Mouse (Mus musculus) left cerebral cortex, adult 2 months (tissue): Measurements from ENCODE around the gene Rep15. TPM values are rescaled to one million over a fixed set of nuclear protein-coding genes. Genes with fewer than 3 reads are reported as not detected.

Source experiments
- DNase-seq, 2 experiments: peaks; one replicate each; pipeline ENCODE4 v3.0.0; 2021 to 2022; ENCODE audit warnings: low spot score in 2 of 2, mixed read lengths in 1 of 2; ENCODE audit errors: extremely low spot score in 1 of 2
- H3K27ac ChIP-seq: fragments of 200-600 bp; 2 replicates; pipeline ENCODE4 v1.8.1; 2022
- H3K4me3 ChIP-seq: fragments of 200-600 bp; 2 replicates; pipeline ENCODE4 v1.8.1; 2022
- CTCF ChIP-seq: fragments of 200-600 bp; IDR thresholded peaks from 2 replicates; pipeline ENCODE4 v1.8.1; 2022; ENCODE audit warnings: antibody characterized with exemption, mild to moderate bottlenecking, moderate library complexity
- intact Hi-C: fragments of 180-260 bp; cut with DNase I; formaldehyde crosslinking; loops from one replicate; pipeline ENCODE4 v1.15.1; 2025
- total RNA-seq, 2 experiments: library from RNA; stranded (reverse); gene quantifications; 2 replicates each; pipeline ENCODE4 v1.2.3; 2021

The Rep15 gene
- total RNA-seq, 2 experiments from 2014 or later = 2.6 to 3.0 TPM

DNA sequence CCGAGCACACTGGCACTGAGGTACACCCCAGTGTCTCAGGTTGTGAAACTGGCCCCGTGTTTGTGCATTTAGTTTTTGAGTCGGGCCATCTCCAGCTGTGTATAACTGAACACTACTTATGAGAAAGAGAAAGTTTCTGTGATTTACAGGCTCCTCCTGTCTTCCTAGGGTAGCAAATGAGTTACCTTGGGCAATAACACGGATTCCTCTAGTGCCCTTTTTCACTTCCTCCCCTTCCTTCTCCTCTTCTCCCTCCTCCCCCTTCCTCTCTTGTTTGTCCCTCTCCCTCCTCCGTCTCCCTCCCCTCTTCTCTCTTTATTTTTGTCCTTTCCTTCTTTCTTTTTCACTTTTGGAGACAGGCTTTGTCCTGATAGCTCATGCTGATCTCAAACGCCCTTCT is 20.8 kb upstream of the Rep15 start:
- TF ChIP-seq CTCF = no peak
- intact Hi-C loops = loop anchor here (5.0 kb wide), 1 partner anchor 106 kb away; no protein-coding TSS in a partner anchor
- H3K4me3 ChIP-seq = no peak overlapping the region
- DNase-seq = no peak
- no peak overlapping the region for H3K27ac ChIP-seq

DNA sequence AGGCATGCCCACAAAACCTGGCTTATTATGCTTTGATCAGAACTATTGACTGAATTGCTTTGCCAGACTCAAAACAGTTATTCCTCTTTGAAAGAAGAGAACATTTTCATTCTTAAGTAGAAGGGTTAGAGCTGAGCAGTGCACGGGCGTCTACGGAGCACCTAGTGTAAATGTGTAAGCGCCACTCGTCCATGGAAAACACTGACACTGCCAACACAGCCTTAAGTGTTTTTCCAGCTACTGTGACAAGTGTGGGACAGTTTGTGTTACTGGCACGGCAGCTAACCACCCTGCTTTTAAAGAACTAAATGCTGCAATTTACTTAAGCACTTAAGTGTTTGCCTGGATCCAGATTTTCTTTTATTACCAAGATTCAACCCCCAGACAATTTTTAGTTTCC is 20.4 kb upstream of the Rep15 start:
- intact Hi-C loops = loop anchor here (5.0 kb wide), 1 partner anchor 105 kb away; no protein-coding TSS in a partner anchor
- no peak for DNase-seq
- no peak overlapping the region for H3K4me3 ChIP-seq
- no peak for TF ChIP-seq CTCF
- no peak overlapping the region for H3K27ac ChIP-seq

DNA sequence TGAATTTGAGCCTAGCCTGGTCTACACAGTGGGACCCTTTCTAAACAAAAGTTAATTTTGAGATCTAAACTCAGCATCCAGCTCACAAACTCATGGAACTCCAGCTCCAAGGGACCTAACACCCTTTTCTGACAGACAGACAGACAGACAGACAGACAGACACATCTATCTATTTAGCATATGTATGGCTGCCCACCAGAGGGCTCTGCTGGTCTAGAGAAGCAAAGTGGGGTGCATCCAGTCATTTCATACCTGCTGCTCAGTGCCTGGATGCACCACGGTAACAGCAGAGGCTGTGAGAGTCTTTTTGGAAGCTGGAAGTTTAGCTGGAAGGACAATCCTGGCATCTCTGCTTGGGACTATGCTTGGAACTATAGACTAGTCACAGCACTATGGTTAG is 18.8 kb upstream of the Rep15 start:
- intact Hi-C loops = loop anchor here (5.0 kb wide), 1 partner anchor 104 kb away; no protein-coding TSS in a partner anchor
- peak; percentile 17; the same call in 1 of the 2 replicates for TF ChIP-seq CTCF
- DNase-seq = no peak
- no peak overlapping the region for H3K4me3 ChIP-seq
- H3K27ac ChIP-seq = no peak overlapping the region

DNA sequence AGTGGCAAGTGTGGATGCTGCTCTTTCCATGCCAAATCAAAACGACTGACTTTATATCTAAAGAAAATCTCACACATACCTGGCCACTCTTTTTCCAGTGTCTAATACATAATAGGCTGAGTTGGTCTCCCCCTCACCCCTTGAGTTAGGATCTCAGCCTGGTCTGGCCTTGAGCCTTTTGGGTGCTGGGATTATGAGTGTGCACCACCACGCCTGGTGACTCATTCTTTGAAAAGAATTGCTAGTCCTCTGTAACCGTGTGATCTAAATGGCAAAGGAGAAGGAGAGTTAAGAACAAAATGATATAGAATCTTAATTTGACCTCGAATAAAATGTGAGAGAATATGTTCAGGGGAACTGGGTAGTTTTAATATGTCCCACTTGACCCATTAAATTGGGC is 14.5 kb upstream of the Rep15 start:
- Histone ChIP-seq H3K4me3 (no peak overlapping the region), H3K27ac (no peak overlapping the region)
- TF ChIP-seq CTCF = no peak
- intact Hi-C loops = no loop called here
- DNase-seq = no peak

DNA sequence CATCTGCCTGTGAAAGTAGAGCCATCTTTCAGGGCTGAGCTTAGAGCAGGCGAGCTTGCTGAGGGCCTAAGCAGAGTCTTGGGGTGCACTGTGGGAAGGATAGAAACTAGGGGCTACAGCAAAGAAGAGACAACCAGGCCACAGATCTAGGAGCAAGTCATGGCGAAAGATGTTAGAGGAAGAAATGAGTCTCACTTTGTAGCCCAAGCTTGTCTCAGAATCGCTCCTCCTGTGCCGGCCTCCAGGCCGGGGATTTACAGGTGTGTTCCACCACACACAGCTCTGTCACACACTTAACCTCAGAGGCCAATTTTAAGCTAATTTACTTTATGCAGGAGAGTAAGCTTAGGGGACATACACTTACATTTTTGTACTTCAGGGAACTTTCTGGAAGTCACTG is 14.0 kb upstream of the Rep15 start:
- no peak for TF ChIP-seq CTCF
- H3K27ac ChIP-seq = no peak overlapping the region
- DNase-seq = no peak
- intact Hi-C loops = no loop called here
- H3K4me3 ChIP-seq = no peak overlapping the region

DNA sequence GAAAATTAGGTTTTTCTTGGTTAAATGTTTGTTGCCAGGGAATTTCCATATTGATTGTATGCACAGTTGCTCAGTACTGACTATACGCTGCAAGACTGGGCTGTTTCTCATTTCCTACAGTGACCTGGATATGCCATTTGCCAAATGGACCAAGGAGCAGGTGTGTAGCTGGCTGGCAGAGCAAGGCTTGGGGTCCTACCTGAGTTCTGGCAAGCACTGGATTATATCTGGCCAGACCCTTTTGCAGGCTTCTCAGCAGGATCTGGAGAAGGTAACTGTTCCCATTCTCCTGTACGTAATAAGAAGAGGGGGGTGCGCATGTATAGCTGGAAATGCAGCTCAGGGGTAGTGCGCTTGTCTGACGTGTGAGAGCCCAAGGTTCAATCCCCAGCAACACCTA is 11.2 kb upstream of the Rep15 start:
- intact Hi-C loops = no loop called here
- no peak for TF ChIP-seq CTCF

DNA sequence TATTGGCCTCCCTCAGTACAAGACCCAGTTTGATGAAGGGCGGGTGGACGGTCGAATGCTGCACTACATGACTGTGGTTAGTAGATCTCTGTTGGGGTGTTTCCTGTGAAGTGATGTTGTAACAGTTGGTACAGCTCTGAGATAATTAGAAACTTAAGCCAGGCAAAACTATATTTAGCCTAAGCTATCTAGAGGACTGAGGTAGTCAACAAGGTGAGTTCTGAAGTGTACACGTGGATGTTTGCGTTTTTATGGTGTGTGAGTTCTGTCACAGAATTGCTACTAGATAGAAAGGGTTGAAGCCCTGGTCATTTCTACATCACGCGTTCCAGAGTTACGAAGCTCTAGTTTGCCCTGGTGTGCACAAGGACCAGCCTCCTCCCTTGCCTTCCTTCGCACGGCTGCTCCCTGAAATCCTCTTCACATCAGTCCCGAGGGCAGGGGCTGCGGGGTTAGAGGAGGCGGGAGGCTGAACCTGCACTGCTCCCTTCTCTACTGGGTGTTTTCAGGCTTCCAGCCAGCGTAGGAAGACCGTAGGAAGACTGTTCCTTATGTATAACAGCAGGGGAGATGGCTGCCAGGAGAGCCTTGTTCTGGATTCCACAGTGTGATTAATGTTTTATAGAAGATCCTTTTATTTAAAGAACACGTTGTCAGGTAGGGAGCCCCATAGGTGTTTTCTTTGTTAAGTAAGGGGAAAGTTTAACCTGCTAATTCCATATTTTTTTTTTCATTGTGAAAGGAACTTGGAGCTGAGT is 9.8 kb upstream of the Rep15 start:
- no peak for TF ChIP-seq CTCF
- Histone ChIP-seq H3K27ac (no peak overlapping the region), H3K4me3 (no peak overlapping the region)
- intact Hi-C loops = no loop called here
- no peak for DNase-seq

More for the DNA sequence above, 11.2 kb upstream of the Rep15 start:
- Histone ChIP-seq H3K27ac (no peak overlapping the region), H3K4me3 (no peak overlapping the region)
- no peak for DNase-seq

DNA sequence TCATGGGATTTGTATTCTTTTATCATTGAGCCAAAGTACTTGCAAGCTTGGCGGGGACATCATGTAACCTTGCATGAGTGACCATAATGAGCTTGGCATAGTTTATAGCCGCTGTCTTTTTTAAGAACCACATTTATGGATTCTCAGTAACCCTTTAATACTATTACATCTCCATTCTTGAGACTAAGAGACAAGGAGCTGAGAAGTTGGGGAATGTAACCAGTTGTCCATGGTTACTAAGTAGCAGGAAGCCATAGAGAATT is 9.3 kb upstream of the Rep15 start:
- TF ChIP-seq CTCF = no peak
- intact Hi-C loops = no loop called here
- no peak for DNase-seq
- Histone ChIP-seq H3K27ac (no peak overlapping the region), H3K4me3 (no peak overlapping the region)

DNA sequence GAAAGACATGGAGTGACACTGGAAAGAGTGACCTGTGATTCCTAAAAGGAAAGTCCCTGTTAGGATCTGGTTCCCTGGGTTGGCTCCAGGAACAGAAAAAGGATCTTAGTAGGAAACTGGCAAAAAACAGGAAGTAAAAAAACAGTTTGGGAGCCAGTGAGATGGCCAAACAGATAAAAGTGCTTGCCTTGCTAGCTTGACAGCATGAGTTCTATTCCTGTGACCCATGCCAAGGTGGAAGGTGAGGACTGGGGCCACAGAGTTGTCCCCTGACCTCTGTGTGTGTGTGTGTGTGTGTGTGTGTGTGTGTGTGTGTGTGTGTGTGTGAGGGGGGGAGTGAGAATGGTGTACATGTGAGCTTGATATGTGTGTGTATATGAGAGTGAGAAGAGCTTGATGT is 8.8 kb upstream of the Rep15 start:
- no peak overlapping the region for H3K27ac ChIP-seq
- no peak for DNase-seq
- intact Hi-C loops = no loop called here
- no peak overlapping the region for H3K4me3 ChIP-seq
- TF ChIP-seq CTCF = no peak

DNA sequence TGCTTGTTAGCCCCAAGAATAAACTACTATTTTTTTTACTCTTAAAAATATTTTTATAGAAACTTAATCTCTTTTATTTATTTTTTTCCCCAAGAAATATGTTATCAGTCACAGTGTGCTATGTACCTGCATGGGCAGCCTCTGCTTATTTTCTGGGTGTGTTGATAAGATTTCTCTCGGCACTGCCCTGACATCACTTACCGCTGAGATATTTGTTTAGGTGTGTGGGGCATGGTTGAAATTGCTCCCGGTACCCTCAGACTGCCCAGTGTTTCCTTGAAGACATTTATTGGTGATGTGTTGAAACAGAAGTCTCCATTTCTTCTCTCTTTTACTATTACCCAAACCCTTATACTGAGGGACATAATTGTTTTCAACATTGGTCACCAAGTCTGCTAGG is 7.6 kb upstream of the Rep15 start:
- no peak overlapping the region for H3K4me3 ChIP-seq
- H3K27ac ChIP-seq = no peak overlapping the region
- TF ChIP-seq CTCF = no peak
- intact Hi-C loops = no loop called here
- no peak for DNase-seq

DNA sequence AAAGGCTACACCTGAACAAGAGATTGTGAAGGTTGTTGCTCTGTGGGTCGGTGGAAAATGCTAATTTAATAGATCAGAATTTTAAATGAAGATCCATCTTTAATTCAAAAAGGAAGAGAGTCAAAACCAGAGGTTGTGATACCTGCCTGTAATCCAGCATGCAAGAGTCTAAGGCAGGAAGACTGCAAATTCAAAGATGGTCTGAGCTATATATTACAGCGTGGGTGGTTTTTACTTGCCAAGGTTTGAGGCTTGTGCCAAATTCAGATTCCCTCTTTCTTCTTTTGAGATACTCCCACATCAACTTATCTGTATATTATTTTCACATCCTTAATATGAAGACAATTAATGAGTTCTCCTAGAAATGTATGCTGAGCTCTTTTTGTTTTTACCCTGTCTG is 4.0 kb upstream of the Rep15 start:
- Histone ChIP-seq H3K4me3 (no peak overlapping the region), H3K27ac (peak overlapping the region; percentile 42; the same call in 1 of the 2 replicates)
- intact Hi-C loops = no loop called here
- TF ChIP-seq CTCF = no peak
- DNase-seq = no peak

DNA sequence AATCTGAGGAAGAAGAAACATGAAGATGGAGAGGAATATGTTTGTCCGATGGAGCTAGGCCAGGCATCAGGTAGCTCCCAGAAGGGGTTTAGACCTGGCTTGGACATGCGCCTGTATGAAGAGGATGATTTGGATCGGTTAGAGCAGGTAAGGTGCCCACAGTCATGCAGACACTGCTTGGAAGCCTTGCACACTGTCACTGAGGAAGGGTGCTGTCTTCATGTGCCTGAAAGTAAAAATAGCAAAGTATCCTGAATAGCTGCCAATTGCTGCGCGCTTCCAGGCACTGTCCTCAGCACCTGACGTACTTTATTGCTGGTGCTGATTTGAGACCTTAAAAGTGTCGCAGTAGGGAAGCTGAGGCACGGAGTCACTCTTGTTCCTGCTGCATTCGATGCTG is 2.8 kb upstream of the Rep15 start:
- no peak for TF ChIP-seq CTCF
- H3K27ac ChIP-seq = no peak overlapping the region
- intact Hi-C loops = no loop called here
- no peak for DNase-seq
- no peak overlapping the region for H3K4me3 ChIP-seq
